Mouse (Mus musculus) liver, embryonic 15.5 days (tissue): ENCODE data around the gene Stat1. TPM values are rescaled to one million over a fixed set of nuclear protein-coding genes. Genes with fewer than 3 reads are reported as not detected.

ENCODE experiments used
- ATAC-seq: fragments of 200-750 bp; cut with Nextera tagmentation; 2 replicates; pipeline ENCODE4 v1.8.0; 2017; ENCODE audit warnings: moderate number of reproducible peaks, mild to moderate bottlenecking, moderate library complexity; ENCODE audit not compliant: insufficient read depth
- H3K27ac ChIP-seq: fragments of 300-500 bp; sonication (generic); replicated peaks from 2 replicates; pipeline ENCODE4 v1.5.1; 2015; ENCODE audit warnings: mild to moderate bottlenecking, inconsistent platforms
- H3K27me3 ChIP-seq: fragments of 300-500 bp; sonication (generic); 2 replicates; pipeline ENCODE4 v1.6.1; 2015; ENCODE audit warnings: mild to moderate bottlenecking, inconsistent platforms
- H3K36me3 ChIP-seq: fragments of 300-500 bp; sonication (generic); replicated peaks from 2 replicates; pipeline ENCODE4 v1.6.1; 2015; ENCODE audit warnings: moderate library complexity, mild to moderate bottlenecking, inconsistent platforms
- H3K4me1 ChIP-seq: fragments of 300-500 bp; sonication (generic); replicated peaks from 2 replicates; pipeline ENCODE4 v1.6.1; 2015; ENCODE audit warnings: inconsistent platforms
- H3K4me2 ChIP-seq: fragments of 300-500 bp; sonication (generic); 2 replicates; pipeline ENCODE4 v1.6.1; 2015; ENCODE audit warnings: moderate library complexity, mild to moderate bottlenecking, inconsistent platforms
- H3K4me3 ChIP-seq: fragments of 300-500 bp; sonication (generic); replicated peaks from 2 replicates; pipeline ENCODE4 v1.5.1; 2015; ENCODE audit warnings: mild to moderate bottlenecking, inconsistent platforms
- H3K9ac ChIP-seq: fragments of 300-500 bp; sonication (generic); 2 replicates; pipeline ENCODE4 v1.6.1; 2015; ENCODE audit warnings: moderate library complexity, mild to moderate bottlenecking, inconsistent platforms
- H3K9me3 ChIP-seq: fragments of 300-500 bp; sonication (generic); replicated peaks from 2 replicates; pipeline ENCODE4 v1.6.1; 2016; ENCODE audit warnings: inconsistent platforms
- WGBS: fragments of 180-500 bp; shearing (Covaris S2); methylation state at CpG from one replicate; pipeline ENCODE4 v1.1.7; 2015; ENCODE audit warnings: mixed read lengths; ENCODE audit not compliant: insufficient replicate concordance; 5-methylcytosine and 5-hydroxymethylcytosine counted together
- polyA plus RNA-seq: library from polyadenylated mRNA; unstranded; fragments of >200 nt; fragmentation: Nextera tagmentation; extraction: Ambion mirVana; gene quantifications from 2 replicates; pipeline ENCODE4 v1.2.1, GENCODE M21; 2015

Gene Stat1
- polyA plus RNA-seq, 1 experiment from 2014 or later, result 26.0 TPM

DNA sequence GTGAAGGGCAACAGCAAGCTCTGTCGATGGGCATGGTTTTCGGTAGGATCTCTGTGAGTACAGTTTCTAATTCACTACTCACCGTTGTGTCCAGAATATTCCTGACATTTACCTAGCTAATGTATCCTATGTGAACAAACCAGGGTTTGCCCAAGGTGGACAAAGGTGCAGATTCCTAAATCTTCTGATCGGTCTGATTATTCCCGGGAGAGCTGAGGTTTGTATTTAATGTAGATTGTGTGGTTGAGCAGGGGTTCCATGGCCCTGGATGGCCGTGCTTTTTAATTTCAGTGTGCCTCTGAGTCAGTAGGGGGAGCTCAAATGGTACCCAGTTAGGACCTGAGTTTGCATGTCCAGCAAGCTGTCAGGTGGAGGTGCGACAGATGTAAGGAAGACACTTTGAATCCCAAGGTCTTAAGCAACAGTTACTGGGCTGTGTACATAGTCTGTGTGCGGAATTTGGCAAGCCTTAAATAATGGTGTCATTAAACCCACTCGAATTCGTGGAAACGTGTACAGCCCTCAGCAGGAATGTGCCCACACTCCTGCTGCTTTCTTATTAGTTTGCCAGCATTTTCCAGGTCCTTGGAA lies 12.6 kb downstream of the Stat1 start:
- peaks cover 67% of the 10 kb centered on the region for H3K36me3 ChIP-seq

DNA sequence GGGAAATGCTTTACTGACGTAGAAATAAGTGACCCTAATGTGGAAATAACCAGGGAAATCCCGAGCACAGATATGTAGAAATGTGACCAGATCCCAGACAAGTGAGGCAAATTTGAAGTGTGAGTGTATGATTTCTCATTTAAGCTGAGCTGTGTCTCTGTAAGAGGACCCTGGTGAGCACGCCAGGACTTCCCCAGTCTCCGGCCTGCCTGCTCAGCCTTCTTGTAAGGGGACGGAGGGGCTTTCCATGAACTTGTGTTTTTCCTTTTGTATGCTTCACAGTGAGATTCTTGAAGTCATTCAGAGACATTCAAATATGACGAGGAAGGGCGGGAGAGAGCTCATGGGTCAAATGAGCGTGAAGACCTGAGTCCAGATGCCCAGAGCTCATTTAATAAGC lies 14.0 kb downstream of the Stat1 start:
- H3K9ac ChIP-seq, result no peak overlapping the region
- H3K4me2 ChIP-seq, result no peak overlapping the region
- no peak for ATAC-seq
- H3K27me3 ChIP-seq, result no peaks in the 10 kb centered on the region
- H3K4me1 ChIP-seq, result no peaks in the 10 kb centered on the region
- H3K36me3 ChIP-seq, result peaks cover 74% of the 10 kb centered on the region
- WGBS, result 77% methylated on average over 8 of the region's 8 CpGs
- no peak overlapping the region for H3K4me3 ChIP-seq
- H3K9me3 ChIP-seq, result no peaks in the 10 kb centered on the region
- H3K27ac ChIP-seq, result no peak overlapping the region

More for the DNA sequence above, 12.6 kb downstream of the Stat1 start:
- no peak overlapping the region for H3K9ac ChIP-seq
- H3K27me3 ChIP-seq, result no peaks in the 10 kb centered on the region
- no peak overlapping the region for H3K4me3 ChIP-seq
- WGBS, result 82% methylated on average over 11 of the region's 11 CpGs
- no peak overlapping the region for H3K27ac ChIP-seq
- ATAC-seq, result no peak
- H3K4me2 ChIP-seq, result no peak overlapping the region
- no peaks in the 10 kb centered on the region for H3K9me3 ChIP-seq
- no peaks in the 10 kb centered on the region for H3K4me1 ChIP-seq

DNA sequence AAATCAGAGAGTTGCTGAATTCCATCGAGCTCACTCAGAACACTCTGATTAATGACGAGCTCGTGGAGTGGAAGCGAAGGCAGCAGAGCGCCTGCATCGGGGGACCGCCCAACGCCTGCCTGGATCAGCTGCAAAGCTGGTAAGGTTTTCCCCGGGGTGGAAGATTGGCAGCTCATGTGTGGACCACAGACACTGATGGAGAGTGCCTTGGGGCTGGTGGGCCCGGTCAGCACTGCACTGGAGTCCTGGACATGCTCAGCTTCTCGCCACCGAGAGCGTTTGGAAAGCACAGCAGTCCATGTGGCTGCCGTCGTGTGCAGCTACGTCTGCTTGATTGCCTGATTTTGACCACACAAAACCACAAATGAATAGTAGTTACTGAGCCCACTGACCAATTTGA lies 18.1 kb downstream of the Stat1 start:
- Histone ChIP-seq H3K27me3 (no peaks in the 10 kb centered on the region), H3K9ac (no peak overlapping the region), H3K9me3 (no peaks in the 10 kb centered on the region)

DNA sequence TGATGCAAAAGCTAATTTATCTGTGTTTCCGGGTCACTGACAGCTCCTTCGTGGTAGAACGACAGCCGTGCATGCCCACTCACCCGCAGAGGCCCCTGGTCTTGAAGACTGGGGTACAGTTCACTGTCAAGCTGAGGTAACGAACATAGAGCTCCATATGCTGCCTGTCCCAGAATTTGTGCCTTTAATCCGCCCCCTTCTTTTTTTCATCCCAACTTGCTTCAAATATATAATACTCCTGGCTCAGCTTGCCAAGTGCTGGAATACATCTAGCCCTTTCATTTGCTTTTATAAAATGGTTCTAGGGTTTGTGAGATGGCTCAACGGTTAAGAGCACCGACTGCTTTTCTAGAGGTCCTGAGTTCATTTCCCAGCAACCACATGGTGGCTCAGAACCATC lies 21.3 kb downstream of the Stat1 start:
- H3K4me2 ChIP-seq, result no peak overlapping the region
- no peak for ATAC-seq
- no peaks in the 10 kb centered on the region for H3K27me3 ChIP-seq
- no peak overlapping the region for H3K9ac ChIP-seq
- H3K36me3 ChIP-seq, result peaks cover 79% of the 10 kb centered on the region
- H3K9me3 ChIP-seq, result no peaks in the 10 kb centered on the region
- no peak overlapping the region for H3K4me3 ChIP-seq
- WGBS, result 73% methylated on average over 9 of the region's 9 CpGs
- H3K4me1 ChIP-seq, result no peaks in the 10 kb centered on the region
- no peak overlapping the region for H3K27ac ChIP-seq

More for the DNA sequence above, 18.1 kb downstream of the Stat1 start:
- no peak for ATAC-seq
- no peak overlapping the region for H3K4me3 ChIP-seq
- H3K36me3 ChIP-seq, result peaks cover 82% of the 10 kb centered on the region
- no peak overlapping the region for H3K27ac ChIP-seq
- no peak overlapping the region for H3K4me2 ChIP-seq
- WGBS, result 83% methylated on average over 16 of the region's 16 CpGs
- no peaks in the 10 kb centered on the region for H3K4me1 ChIP-seq

DNA sequence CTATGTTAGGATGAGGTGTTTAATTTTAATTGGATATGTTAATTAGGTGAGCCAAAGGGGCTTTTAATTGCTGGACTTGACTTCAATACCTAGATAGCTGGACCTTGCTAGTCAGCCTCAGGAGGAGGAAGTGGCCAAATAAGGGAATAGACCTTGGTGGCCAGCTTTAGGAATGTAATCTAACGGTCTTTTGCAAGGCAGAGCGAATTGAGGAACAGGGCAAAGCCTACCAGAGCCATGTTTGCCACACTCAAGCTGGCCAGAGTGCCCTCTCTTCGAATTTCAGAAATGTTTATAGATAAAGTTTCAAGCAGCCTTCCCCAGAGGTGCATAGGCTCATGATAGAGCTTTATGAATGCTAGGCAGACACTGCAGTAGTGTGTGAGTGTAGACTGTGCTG lies 22.2 kb downstream of the Stat1 start:
- Histone ChIP-seq H3K4me2 (no peak overlapping the region), H3K27me3 (no peaks in the 10 kb centered on the region), H3K9me3 (no peaks in the 10 kb centered on the region), H3K4me3 (no peak overlapping the region), H3K4me1 (no peaks in the 10 kb centered on the region), H3K9ac (no peak overlapping the region), H3K27ac (no peak overlapping the region), H3K36me3 (peaks cover 71% of the 10 kb centered on the region)
- no peak for ATAC-seq
- WGBS, result 24% methylated on average over 3 of the region's 3 CpGs

DNA sequence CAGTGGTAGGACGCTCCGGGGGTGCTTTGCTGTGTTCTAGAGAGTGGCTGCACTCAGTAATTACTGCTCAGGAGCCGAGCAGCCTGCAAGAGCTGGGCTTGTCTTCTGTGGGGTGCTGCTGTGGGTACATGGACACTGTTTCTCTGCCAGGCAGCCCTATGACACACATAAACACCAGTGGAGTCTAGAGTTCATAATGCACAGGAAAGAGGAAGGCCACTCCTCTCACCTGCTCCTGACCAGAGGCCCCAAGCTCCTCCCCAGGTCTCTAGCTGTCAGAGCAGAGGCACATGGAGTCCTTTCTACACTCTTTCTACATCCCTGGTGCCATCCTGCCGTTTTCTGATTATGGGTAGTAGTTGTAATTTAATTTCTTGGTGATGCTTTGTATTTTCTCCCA lies 22.9 kb downstream of the Stat1 start:
- Histone ChIP-seq H3K4me1 (no peaks in the 10 kb centered on the region), H3K9me3 (no peaks in the 10 kb centered on the region), H3K4me2 (no peak overlapping the region), H3K27me3 (no peaks in the 10 kb centered on the region), H3K4me3 (no peak overlapping the region), H3K9ac (no peak overlapping the region), H3K27ac (no peak overlapping the region), H3K36me3 (peaks cover 66% of the 10 kb centered on the region)
- no peak for ATAC-seq
- 70% methylated on average over 4 of the region's 4 CpGs for WGBS

DNA sequence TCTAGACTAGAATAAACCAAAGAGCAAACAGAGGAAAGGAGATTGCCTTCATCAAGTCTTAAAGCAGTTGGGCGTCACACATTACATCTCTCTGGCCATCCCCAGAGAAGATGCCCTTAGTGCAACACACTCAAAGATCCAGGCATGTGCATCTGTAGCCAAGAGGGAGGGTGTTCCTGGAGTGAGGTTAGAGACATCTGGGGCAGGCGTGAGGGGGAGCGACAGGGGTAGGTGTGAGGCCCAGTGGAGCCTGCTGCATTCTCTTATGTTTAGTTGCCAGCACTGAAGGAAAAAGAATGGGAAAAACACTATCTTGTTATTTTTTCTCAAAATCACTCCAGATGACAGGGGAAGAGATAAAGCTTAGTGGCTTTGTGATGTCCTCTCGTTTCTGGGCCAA lies 24.0 kb downstream of the Stat1 start:
- H3K9me3 ChIP-seq, result no peaks in the 10 kb centered on the region
- no peaks in the 10 kb centered on the region for H3K27me3 ChIP-seq
- H3K9ac ChIP-seq, result no peak overlapping the region
- ATAC-seq, result no peak
- H3K4me1 ChIP-seq, result no peaks in the 10 kb centered on the region
- H3K27ac ChIP-seq, result no peak overlapping the region
- H3K36me3 ChIP-seq, result peaks cover 64% of the 10 kb centered on the region
- H3K4me2 ChIP-seq, result no peak overlapping the region
- H3K4me3 ChIP-seq, result no peak overlapping the region
- WGBS, result 75% methylated on average over 4 of the region's 4 CpGs

DNA sequence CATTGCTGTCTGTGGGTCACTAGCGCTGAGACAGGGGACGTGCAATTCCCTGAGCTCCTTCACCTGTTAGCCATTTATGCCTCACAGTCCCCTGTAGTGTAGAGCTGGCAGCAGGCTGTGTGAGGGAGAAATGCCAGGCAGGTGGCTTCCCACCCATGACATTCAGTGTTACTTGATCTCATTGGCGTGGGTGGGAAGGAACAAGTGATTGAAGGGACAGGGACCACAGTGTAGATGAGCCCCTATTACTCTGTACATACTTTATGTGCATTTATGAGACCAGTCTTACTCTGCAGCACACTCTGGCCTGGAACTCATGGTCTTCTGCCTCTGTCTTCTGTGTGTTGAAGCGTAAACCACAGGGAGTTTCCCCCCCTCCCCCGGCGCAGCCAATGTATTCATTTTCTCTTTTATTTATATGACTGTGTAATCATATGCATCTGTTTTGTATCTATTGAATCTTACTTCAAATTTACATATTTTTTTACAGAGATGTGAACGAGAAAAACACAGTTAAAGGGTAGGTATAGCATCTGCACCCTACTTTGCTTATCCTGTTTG lies 24.4 kb downstream of the Stat1 start:
- WGBS, result 82% methylated on average over 7 of the region's 7 CpGs
- Histone ChIP-seq H3K9ac (no peak overlapping the region), H3K36me3 (peaks cover 64% of the 10 kb centered on the region), H3K4me3 (no peak overlapping the region), H3K9me3 (no peaks in the 10 kb centered on the region), H3K4me2 (no peak overlapping the region), H3K27me3 (no peaks in the 10 kb centered on the region), H3K27ac (no peak overlapping the region), H3K4me1 (no peaks in the 10 kb centered on the region)
- no peak for ATAC-seq

DNA sequence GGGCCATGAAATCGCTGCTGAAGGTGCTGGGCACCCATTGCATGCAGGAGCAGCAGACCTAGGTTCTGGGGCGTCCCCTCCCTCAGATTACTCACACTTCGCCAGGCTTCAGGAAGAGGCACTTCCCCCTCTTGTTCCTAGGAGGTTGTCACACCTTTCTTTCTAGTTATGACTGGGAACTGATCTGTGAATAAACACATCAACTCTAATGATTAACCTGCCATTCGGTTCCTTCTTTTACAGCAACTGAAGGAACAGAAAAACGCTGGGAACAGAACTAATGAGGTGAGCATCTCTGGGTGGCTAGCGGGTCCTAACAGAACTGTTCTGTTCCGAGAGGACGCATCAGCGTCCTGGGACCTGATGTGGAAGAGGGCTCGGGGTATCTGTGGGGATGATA lies 25.7 kb downstream of the Stat1 start:
- Histone ChIP-seq H3K27ac (no peak overlapping the region), H3K9ac (no peak overlapping the region), H3K4me3 (no peak overlapping the region), H3K9me3 (no peaks in the 10 kb centered on the region), H3K4me1 (peaks cover 5% of the 10 kb centered on the region), H3K36me3 (peaks cover 64% of the 10 kb centered on the region), H3K27me3 (no peaks in the 10 kb centered on the region), H3K4me2 (no peak overlapping the region)
- 68% methylated on average over 10 of the region's 10 CpGs for WGBS
- ATAC-seq, result no peak

DNA sequence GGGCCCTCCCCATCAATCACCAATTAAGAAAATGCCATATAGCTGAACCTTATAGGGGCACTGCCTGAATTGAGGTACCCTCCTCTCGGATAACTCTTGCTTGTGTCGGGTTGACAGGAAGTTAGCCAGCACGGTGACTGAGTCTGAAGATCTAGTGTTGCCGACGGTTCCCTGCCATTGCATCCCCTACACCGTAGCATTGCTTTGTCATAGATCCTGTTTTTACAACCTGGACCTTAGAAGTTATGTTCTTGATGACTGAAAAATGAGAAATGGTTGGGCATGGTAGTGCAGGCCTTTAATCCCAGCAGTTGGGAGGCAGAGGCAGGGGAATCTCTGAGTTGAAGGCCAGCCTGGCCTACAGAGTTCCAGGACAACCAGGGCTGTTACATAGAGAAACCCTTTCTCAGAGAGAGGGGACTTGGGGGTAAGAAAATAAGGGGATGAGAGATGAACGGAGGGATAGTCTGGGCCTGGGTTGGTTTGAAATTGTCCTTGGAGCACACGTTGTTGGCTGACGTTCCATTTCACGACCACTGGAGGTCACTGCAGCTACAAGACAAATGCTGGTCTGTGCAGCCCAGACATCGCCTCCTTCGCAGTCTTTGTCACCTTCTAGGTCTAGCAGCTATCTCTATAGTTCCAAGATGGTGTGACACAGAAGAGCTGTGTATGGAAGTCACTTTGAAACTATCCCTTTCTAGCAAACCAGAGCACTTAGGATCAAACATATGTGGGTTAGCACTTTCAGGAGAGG lies 27.2 kb downstream of the Stat1 start:
- ATAC-seq, result no peak
- 57% methylated on average over 12 of the region's 12 CpGs for WGBS

DNA sequence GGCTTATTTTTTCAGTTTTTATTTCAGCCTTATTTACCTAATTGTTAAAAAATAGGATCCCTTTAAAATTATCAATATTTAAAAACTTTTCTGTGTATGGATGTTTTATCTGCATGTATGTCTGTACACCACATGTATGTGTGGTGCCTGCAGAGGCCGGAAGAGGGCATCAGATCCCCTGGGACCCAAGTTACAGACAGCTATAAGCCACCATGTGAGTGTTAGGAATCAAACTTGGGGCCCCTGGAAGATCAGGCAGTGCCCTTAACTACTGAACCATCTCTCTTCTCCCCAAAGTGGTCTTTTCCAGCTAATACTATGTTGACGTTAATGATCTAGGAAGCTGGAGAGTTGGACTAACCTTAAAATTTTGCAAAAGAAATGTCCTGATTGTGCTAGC lies 28.2 kb downstream of the Stat1 start:
- Histone ChIP-seq H3K4me3 (no peak overlapping the region), H3K27me3 (no peaks in the 10 kb centered on the region), H3K4me2 (no peak overlapping the region), H3K9me3 (no peaks in the 10 kb centered on the region), H3K36me3 (peaks cover 70% of the 10 kb centered on the region), H3K27ac (no peak overlapping the region), H3K4me1 (peaks cover 19% of the 10 kb centered on the region), H3K9ac (no peak overlapping the region)
- ATAC-seq, result no peak
- 74% methylated on average over 2 of the region's 2 CpGs for WGBS

More for the DNA sequence above, 27.2 kb downstream of the Stat1 start:
- H3K9me3 ChIP-seq, result no peaks in the 10 kb centered on the region
- no peak overlapping the region for H3K27ac ChIP-seq
- no peak overlapping the region for H3K9ac ChIP-seq
- peaks cover 69% of the 10 kb centered on the region for H3K36me3 ChIP-seq
- H3K4me2 ChIP-seq, result no peak overlapping the region
- H3K4me1 ChIP-seq, result peaks cover 19% of the 10 kb centered on the region
- H3K27me3 ChIP-seq, result no peaks in the 10 kb centered on the region
- no peak overlapping the region for H3K4me3 ChIP-seq
